Mouse (Mus musculus): ENCODE data around the gene Eef1b2.

DNA sequence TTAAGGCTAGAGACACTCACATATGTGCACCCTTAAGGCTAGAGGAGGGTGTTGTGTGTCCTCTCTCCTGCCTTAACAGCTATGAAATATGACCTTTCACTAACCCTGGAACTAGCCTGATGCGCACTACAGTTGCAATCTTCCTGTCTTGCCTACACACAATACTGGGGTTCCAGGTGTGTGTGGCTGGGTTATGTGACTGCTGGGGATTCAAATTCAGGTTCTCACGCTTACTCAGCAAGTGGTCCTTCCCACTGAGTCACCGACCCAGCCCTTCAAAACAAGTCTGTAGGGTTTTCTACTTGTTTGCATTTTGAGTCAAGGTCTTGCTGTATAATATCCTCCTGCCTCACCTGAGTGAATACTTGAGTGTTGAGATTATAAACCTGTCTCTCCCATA is 42.1 kb upstream of the Eef1b2 start:
- TF ChIP-seq CTCF (IDR thresholded peaks at IDR 0.05; ENCODE audit: low read depth, low read length) (no peak), GATA1 (IDR thresholded peaks at IDR 0.05; ENCODE audit: borderline replicate concordance, low read length) (no peak)
